Mouse (Mus musculus) erythroid progenitor cell, adult 5-6 weeks (primary cell): Measurements from ENCODE around the gene Mtx1. TPM values are rescaled to one million over a fixed set of nuclear protein-coding genes. Genes with fewer than 3 reads are reported as not detected.
"Not testable (repeated sequence)": the region's sequence is repeated elsewhere in the genome, so short reads cannot be mapped to it uniquely, and the experiment has no call there.

Source experiments
- ATAC-seq: replicated peaks from 2 replicates; pipeline ENCODE4 v1.8.0; 2016; ENCODE audit warnings: moderate number of reproducible peaks, mild to moderate bottlenecking, moderate TSS enrichment, inconsistent platforms; ENCODE audit not compliant: poor library complexity, low FRiP score, severe bottlenecking
- total RNA-seq, 2 experiments: library from RNA; stranded (forward) in 1 of 2; stranded (reverse) in 1 of 2; fragments of 150-400 nt in 1 of 2; fragments of 186-747, 209-891 nt in 1 of 2; gene quantifications; 2 replicates each; pipeline versions ENCODE4 v1.2.3 to v1.2.4; 2015 to 2017; ENCODE audit warnings: low replicate concordance in 2 of 2

Gene Mtx1
- total RNA-seq, 2 experiments from 2014 or later, result 15.8 to 21.0 TPM

DNA sequence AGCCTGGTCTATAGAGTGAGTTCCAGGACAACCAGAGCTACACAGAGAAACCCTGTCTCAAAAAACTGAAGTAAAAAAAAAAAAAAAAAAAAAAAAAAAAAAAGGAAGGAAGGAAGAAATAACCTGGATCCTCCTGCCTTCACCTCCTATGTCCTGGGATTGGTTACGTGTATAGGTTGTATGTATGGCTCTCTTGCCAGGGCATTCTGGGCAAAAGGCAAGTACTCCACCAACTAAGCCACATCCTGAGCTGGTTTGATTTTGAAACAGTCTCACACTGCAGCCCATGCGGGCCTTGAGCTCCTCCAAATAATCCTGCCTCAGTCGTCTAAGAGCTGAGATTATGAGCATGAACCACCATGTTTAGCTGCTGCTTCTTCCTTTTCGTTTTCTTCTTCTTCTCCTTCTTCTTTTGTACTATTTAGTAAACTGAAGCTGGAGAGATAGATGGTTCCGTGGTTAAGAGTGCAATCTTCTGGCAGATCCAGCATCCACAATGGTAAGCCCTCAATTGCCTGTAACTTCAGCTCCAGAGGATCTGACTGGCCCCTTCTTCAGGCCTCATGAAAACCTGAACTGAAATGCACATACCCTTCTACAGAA lies 63.1 kb downstream of the Mtx1 start:
- no peak for ATAC-seq

DNA sequence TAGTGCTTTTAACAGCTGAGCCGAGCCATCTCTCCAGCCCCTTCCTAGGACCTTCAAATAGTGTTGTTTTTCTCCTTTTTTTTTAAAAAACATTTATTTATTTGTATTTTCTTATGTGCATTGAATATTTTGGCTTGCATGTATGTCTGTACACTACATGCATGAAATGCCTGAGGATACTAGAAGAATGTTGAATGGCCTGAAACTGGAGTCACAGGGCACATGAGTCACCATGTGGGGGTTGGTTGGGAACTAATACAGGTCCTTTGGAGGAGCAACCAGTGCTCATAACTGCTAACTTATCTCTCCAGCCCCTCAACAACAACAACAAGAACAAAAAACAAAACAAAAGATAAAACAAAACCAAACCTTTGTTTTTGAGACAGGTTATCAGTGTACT lies 63.8 kb downstream of the Mtx1 start:
- no peak for ATAC-seq

DNA sequence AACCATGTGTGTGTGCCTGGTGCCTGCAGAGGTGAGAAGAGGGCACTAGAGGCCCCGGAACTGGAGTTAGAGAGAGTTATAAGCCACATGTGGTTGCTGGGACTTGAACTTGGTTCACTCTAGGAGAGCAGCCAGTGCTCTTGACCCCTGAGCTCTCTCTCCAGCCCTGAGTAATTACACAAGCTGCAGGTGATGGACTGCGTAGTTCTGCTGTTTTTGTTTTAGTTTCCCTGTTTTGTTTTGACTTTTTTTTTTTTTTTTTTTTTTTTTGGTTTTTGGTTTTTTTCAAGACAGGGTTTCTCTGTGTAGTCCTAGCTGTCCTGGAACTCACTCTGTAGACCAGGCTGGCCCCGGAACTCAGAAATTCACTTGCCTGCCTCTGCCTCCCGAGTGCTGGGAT lies 65.1 kb downstream of the Mtx1 start:
- no peak for ATAC-seq

DNA sequence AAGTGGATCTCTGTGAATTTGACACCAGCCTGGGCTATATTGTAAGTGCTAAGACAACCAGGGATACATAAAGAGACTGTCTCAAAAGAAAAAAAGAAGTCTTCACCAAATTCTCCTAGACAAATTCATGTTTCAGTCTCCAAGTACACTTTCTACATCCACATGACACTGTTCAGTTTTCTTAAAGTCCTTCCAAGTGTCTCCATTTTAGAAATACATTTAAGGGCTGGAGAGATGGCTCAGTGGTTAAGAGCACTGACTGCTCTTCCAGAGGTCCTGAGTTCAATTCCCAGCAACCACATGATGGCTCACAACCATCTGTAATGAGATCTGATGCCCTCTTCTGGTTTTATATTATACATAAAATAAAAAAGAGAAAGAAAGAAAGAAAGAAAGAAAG lies 65.7 kb downstream of the Mtx1 start:
- not testable (repeated sequence) for ATAC-seq

DNA sequence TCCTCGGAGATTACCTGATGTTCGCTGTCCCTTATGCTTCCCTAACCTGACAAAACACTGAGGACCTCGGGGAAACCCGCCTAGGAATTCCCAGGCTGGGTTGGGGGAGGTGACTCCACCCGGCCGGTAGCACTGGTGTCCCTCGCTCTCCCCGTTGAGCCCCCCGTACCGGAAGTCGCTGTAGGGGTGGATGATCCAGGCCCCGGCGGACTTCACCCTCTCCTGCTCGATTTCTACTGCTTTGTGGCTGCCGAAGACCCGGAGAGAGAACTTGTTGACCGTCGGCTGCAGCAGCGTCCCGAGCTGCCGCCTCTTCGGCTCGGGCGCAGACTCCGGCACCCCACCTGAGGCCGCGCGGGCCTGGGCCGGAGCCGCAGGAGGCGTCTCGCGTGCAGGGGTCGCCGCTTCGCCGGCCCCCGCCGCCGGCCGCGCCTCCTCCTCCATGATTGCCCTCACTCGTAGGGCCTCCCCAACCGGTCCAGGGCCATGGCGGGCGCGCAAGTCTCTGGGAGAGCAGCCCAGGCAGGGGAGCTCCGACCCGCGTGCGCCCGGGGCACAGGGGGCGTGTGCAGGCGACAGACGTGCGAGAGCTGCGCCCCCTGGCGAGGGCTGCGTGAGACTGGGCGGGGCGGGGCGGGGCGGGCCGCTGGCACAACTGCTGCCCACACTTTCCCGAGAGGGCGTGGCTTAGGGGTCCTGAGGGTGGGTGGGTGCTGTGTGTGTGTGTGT lies 67.1 kb downstream of the Mtx1 start, which contains the start of gene Hcn3:
Gene Hcn3 (minus strand): TSS at position 581 of the 729 bp plus-strand sequence.
- ATAC-seq, result no peak

DNA sequence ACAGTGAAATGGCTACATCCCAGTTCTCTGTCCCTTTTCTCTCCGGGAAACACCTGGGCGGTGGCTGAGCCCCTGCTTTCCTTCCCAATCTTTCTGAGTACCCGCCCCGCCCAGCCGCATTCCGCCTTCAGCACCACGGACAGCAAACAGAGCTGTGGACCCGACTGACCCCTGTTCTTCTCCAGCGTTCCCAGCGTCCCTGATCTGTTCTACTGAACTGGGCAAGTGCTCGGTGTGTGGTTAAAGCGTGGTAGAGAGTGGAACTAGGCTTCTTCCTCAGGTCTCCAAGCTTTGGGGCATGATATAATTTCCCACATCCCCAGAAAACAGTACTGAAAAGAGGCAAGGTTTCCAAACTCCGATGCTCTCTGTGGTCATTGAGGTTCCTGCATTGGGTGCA lies 67.7 kb downstream of the Mtx1 start:
- ATAC-seq, result 0 out of 2 replicates have a peak, but pooled peaks have one; percentile 20

Other genes with a start within 250 kb of the Mtx1 start
- gene Rusc1, start 133.8 kb downstream of the Mtx1 start, total RNA-seq (2015; ENCODE audit: low replicate concordance), result 1.8 and 3.8 TPM in 2 replicates
- gene Rusc1, start 133.8 kb downstream of the Mtx1 start, total RNA-seq (2017; ENCODE audit: low replicate concordance), result 3.5 TPM in 2 replicates
- not detected in 2 replicates for gene Gm43738, start 126.0 kb downstream of the Mtx1 start, total RNA-seq (2015; ENCODE audit: low replicate concordance)
- not detected in 2 replicates for gene Gm43738, start 126.0 kb downstream of the Mtx1 start, total RNA-seq (2017; ENCODE audit: low replicate concordance)
- 20.1 and 28.5 TPM in 2 replicates for gene Fdps, start 125.1 kb downstream of the Mtx1 start, total RNA-seq (2015; ENCODE audit: low replicate concordance)
- 30.0 and 31.4 TPM in 2 replicates for gene Fdps, start 125.1 kb downstream of the Mtx1 start, total RNA-seq (2017; ENCODE audit: low replicate concordance)
- 13.8 and 16.6 TPM in 2 replicates for gene Pklr, start 90.9 kb downstream of the Mtx1 start, total RNA-seq (2015; ENCODE audit: low replicate concordance)
- gene Pklr, start 90.9 kb downstream of the Mtx1 start, total RNA-seq (2017; ENCODE audit: low replicate concordance), result 5.5 TPM in 2 replicates
- not detected in 2 replicates for gene Hcn3, start 66.9 kb downstream of the Mtx1 start, total RNA-seq (2015; ENCODE audit: low replicate concordance)
- gene Hcn3, start 66.9 kb downstream of the Mtx1 start, total RNA-seq (2017; ENCODE audit: low replicate concordance), result 3.3 TPM in 1 of 2 replicates, not detected in the other
- 42.5 and 52.8 TPM in 2 replicates for gene Clk2, start 62.3 kb downstream of the Mtx1 start, total RNA-seq (2015; ENCODE audit: low replicate concordance)
- gene Clk2, start 62.3 kb downstream of the Mtx1 start, total RNA-seq (2017; ENCODE audit: low replicate concordance), result 41.1 and 50.4 TPM in 2 replicates
- 19.3 and 33.9 TPM in 2 replicates for gene Scamp3, start 49.6 kb downstream of the Mtx1 start, total RNA-seq (2015; ENCODE audit: low replicate concordance)
- 3.6 and 8.0 TPM in 2 replicates for gene Scamp3, start 49.6 kb downstream of the Mtx1 start, total RNA-seq (2017; ENCODE audit: low replicate concordance)
- gene Fam189b, start 43.9 kb downstream of the Mtx1 start, total RNA-seq (2015; ENCODE audit: low replicate concordance), result 5.0 and 5.4 TPM in 2 replicates
- gene Fam189b, start 43.9 kb downstream of the Mtx1 start, total RNA-seq (2017; ENCODE audit: low replicate concordance), result 2.6 TPM in 1 of 2 replicates, not detected in the other
- gene Gba, start 24.2 kb downstream of the Mtx1 start, total RNA-seq (2015; ENCODE audit: low replicate concordance), result 27.4 and 36.5 TPM in 2 replicates
- 16.8 and 18.1 TPM in 2 replicates for gene Gba, start 24.2 kb downstream of the Mtx1 start, total RNA-seq (2017; ENCODE audit: low replicate concordance)
- gene Thbs3, start 11.9 kb downstream of the Mtx1 start, total RNA-seq (2015; ENCODE audit: low replicate concordance), result not detected in 2 replicates
- not detected in 2 replicates for gene Thbs3, start 11.9 kb downstream of the Mtx1 start, total RNA-seq (2017; ENCODE audit: low replicate concordance)
- not detected in 2 replicates for gene Muc1, start 2.0 kb upstream of the Mtx1 start, total RNA-seq (2015; ENCODE audit: low replicate concordance)
- gene Muc1, start 2.0 kb upstream of the Mtx1 start, total RNA-seq (2017; ENCODE audit: low replicate concordance), result not detected in 2 replicates
- 39.0 and 64.2 TPM in 2 replicates for gene Krtcap2, start 18.9 kb upstream of the Mtx1 start, total RNA-seq (2015; ENCODE audit: low replicate concordance)
- 7.2 and 29.1 TPM in 2 replicates for gene Krtcap2, start 18.9 kb upstream of the Mtx1 start, total RNA-seq (2017; ENCODE audit: low replicate concordance)
- gene Trim46, start 19.2 kb upstream of the Mtx1 start, total RNA-seq (2015; ENCODE audit: low replicate concordance), result 1.3 TPM in 1 of 2 replicates, not detected in the other
- gene Trim46, start 19.2 kb upstream of the Mtx1 start, total RNA-seq (2017; ENCODE audit: low replicate concordance), result not detected in 2 replicates
- 16.8 and 18.4 TPM in 2 replicates for gene Dpm3, start 32.3 kb upstream of the Mtx1 start, total RNA-seq (2015; ENCODE audit: low replicate concordance)
- gene Dpm3, start 32.3 kb upstream of the Mtx1 start, total RNA-seq (2017; ENCODE audit: low replicate concordance), result 8.3 TPM in 1 of 2 replicates, not detected in the other
- 17.7 and 35.6 TPM in 2 replicates for gene Slc50a1, start 43.5 kb upstream of the Mtx1 start, total RNA-seq (2015; ENCODE audit: low replicate concordance)
- gene Slc50a1, start 43.5 kb upstream of the Mtx1 start, total RNA-seq (2017; ENCODE audit: low replicate concordance), result 3.7 and 9.7 TPM in 2 replicates
- gene Efna1, start 54.1 kb upstream of the Mtx1 start, total RNA-seq (2015; ENCODE audit: low replicate concordance), result not detected in 2 replicates
- not detected in 2 replicates for gene Efna1, start 54.1 kb upstream of the Mtx1 start, total RNA-seq (2017; ENCODE audit: low replicate concordance)
- not detected in 2 replicates for gene Efna3, start 95.9 kb upstream of the Mtx1 start, total RNA-seq (2015; ENCODE audit: low replicate concordance)
- not detected in 2 replicates for gene Efna3, start 95.9 kb upstream of the Mtx1 start, total RNA-seq (2017; ENCODE audit: low replicate concordance)
- gene Efna4, start 110.9 kb upstream of the Mtx1 start, total RNA-seq (2015; ENCODE audit: low replicate concordance), result not detected in 2 replicates
- gene Efna4, start 110.9 kb upstream of the Mtx1 start, total RNA-seq (2017; ENCODE audit: low replicate concordance), result not detected in 2 replicates
- 6.5 and 13.8 TPM in 2 replicates for gene Adam15, start 122.9 kb upstream of the Mtx1 start, total RNA-seq (2015; ENCODE audit: low replicate concordance)
- gene Adam15, start 122.9 kb upstream of the Mtx1 start, total RNA-seq (2017; ENCODE audit: low replicate concordance), result 0.77 and 3.5 TPM in 2 replicates
- not detected in 2 replicates for gene Dcst2, start 134.9 kb upstream of the Mtx1 start, total RNA-seq (2015; ENCODE audit: low replicate concordance)
- not detected in 2 replicates for gene Dcst2, start 134.9 kb upstream of the Mtx1 start, total RNA-seq (2017; ENCODE audit: low replicate concordance)
- not detected in 2 replicates for gene Dcst1, start 138.2 kb upstream of the Mtx1 start, total RNA-seq (2015; ENCODE audit: low replicate concordance)
- gene Dcst1, start 138.2 kb upstream of the Mtx1 start, total RNA-seq (2017; ENCODE audit: low replicate concordance), result not detected in 2 replicates
- 2.1 and 7.9 TPM in 2 replicates for gene Zbtb7b, start 167.7 kb upstream of the Mtx1 start, total RNA-seq (2015; ENCODE audit: low replicate concordance)
- 5.1 and 8.9 TPM in 2 replicates for gene Zbtb7b, start 167.7 kb upstream of the Mtx1 start, total RNA-seq (2017; ENCODE audit: low replicate concordance)
- 1.4 TPM in 1 of 2 replicates, not detected in the other for gene Lenep, start 175.7 kb upstream of the Mtx1 start, total RNA-seq (2015; ENCODE audit: low replicate concordance)
- not detected in 2 replicates for gene Lenep, start 175.7 kb upstream of the Mtx1 start, total RNA-seq (2017; ENCODE audit: low replicate concordance)
- 1.1 and 5.4 TPM in 2 replicates for gene Flad1, start 184.8 kb upstream of the Mtx1 start, total RNA-seq (2015; ENCODE audit: low replicate concordance)
- 0.68 and 1.3 TPM in 2 replicates for gene Flad1, start 184.8 kb upstream of the Mtx1 start, total RNA-seq (2017; ENCODE audit: low replicate concordance)
- gene Cks1b, start 191.3 kb upstream of the Mtx1 start, total RNA-seq (2015; ENCODE audit: low replicate concordance), result 245 and 268 TPM in 2 replicates
- 102 and 103 TPM in 2 replicates for gene Cks1b, start 191.3 kb upstream of the Mtx1 start, total RNA-seq (2017; ENCODE audit: low replicate concordance)
- gene Shc1, start 191.4 kb upstream of the Mtx1 start, total RNA-seq (2015; ENCODE audit: low replicate concordance), result 77.1 and 79.3 TPM in 2 replicates
- gene Shc1, start 191.4 kb upstream of the Mtx1 start, total RNA-seq (2017; ENCODE audit: low replicate concordance), result 49.7 and 59.3 TPM in 2 replicates
- 10.9 and 19.1 TPM in 2 replicates for gene Pygo2, start 203.1 kb upstream of the Mtx1 start, total RNA-seq (2015; ENCODE audit: low replicate concordance)
- gene Pygo2, start 203.1 kb upstream of the Mtx1 start, total RNA-seq (2017; ENCODE audit: low replicate concordance), result 7.1 and 12.1 TPM in 2 replicates
- 1.8 and 2.1 TPM in 2 replicates for gene Pbxip1, start 209.6 kb upstream of the Mtx1 start, total RNA-seq (2015; ENCODE audit: low replicate concordance)
- gene Pbxip1, start 209.6 kb upstream of the Mtx1 start, total RNA-seq (2017; ENCODE audit: low replicate concordance), result 2.7 and 4.1 TPM in 2 replicates
- 14.1 and 16.3 TPM in 2 replicates for gene Pmvk, start 227.5 kb upstream of the Mtx1 start, total RNA-seq (2015; ENCODE audit: low replicate concordance)
- 8.9 and 13.0 TPM in 2 replicates for gene Pmvk, start 227.5 kb upstream of the Mtx1 start, total RNA-seq (2017; ENCODE audit: low replicate concordance)